Mouse (Mus musculus) stomach, postnatal 0 days (tissue): Measurements from ENCODE around the gene Sptlc3. TPM values are rescaled to one million over a fixed set of nuclear protein-coding genes. Genes with fewer than 3 reads are reported as not detected.

Experiments
- ATAC-seq: fragments of 200-750 bp; cut with Nextera tagmentation; 2 replicates; pipeline ENCODE4 v1.8.0; 2017; ENCODE audit not compliant: low FRiP score, low TSS enrichment
- DNase-seq: peaks from one replicate; pipeline ENCODE4 v3.0.0-alpha.2; 2016; ENCODE audit warnings: low spot score
- H3K27ac ChIP-seq: fragments of 300-500 bp; sonication (generic); replicated peaks from 2 replicates; pipeline ENCODE4 v1.5.1; 2014; ENCODE audit warnings: mild to moderate bottlenecking, control low read depth
- H3K27me3 ChIP-seq: fragments of 300-500 bp; sonication (generic); 2 replicates; pipeline ENCODE4 v1.6.1; 2014; ENCODE audit warnings: low read length; ENCODE audit not compliant: control insufficient read depth, insufficient read depth
- H3K36me3 ChIP-seq: fragments of 300-500 bp; sonication (generic); 2 replicates; pipeline ENCODE4 v1.6.1; 2014; ENCODE audit warnings: low read length, mixed read lengths; ENCODE audit not compliant: control insufficient read depth, insufficient read depth
- H3K4me1 ChIP-seq: fragments of 300-500 bp; sonication (generic); replicated peaks from 2 replicates; pipeline ENCODE4 v1.6.1; 2014; ENCODE audit warnings: antibody characterized with exemption; ENCODE audit not compliant: control insufficient read depth, insufficient read depth
- H3K4me2 ChIP-seq: fragments of 300-500 bp; sonication (generic); replicated peaks from 2 replicates; pipeline ENCODE4 v1.6.1; 2014; ENCODE audit warnings: low read depth, mild to moderate bottlenecking, control low read depth, moderate library complexity
- H3K4me3 ChIP-seq: fragments of 300-500 bp; sonication (generic); 2 replicates; pipeline ENCODE4 v1.5.1; 2014; ENCODE audit warnings: low read depth, low read length, control low read depth
- H3K9ac ChIP-seq: fragments of 300-500 bp; sonication (generic); 2 replicates; pipeline ENCODE4 v1.6.1; 2014; ENCODE audit warnings: mild to moderate bottlenecking, low read length, control low read depth, mixed read lengths
- H3K9me3 ChIP-seq: fragments of 300-500 bp; sonication (generic); 2 replicates; pipeline ENCODE4 v1.6.1; 2016; ENCODE audit warnings: low read length; ENCODE audit not compliant: control insufficient read depth
- CTCF ChIP-seq: IDR thresholded peaks from 2 replicates; pipeline ENCODE4 v1.5.1; 2016; ENCODE audit warnings: antibody characterized with exemption, low read depth, mild to moderate bottlenecking, moderate library complexity
- EP300 ChIP-seq: optimal IDR thresholded peaks from 2 replicates; pipeline ENCODE3; 2016; ENCODE audit warnings: antibody characterized with exemption
- WGBS: fragments of 180-500 bp; shearing (Covaris S2); extraction: QIAGEN DNeasy Blood & Tissue Kit; methylation state at CpG from one replicate; pipeline ENCODE4 v1.1.7; 2014; 5-methylcytosine and 5-hydroxymethylcytosine counted together
- polyA plus RNA-seq: library from polyadenylated mRNA; unstranded; fragments of >200 nt; fragmentation: Nextera tagmentation; extraction: Ambion mirVana; gene quantifications from 2 replicates; pipeline ENCODE4 v1.2.1, GENCODE M21; 2015

The Sptlc3 gene
- polyA plus RNA-seq, 1 experiment from 2014 or later: 15.9 TPM

- Histone ChIP-seq H3K4me1 (no peaks in the 10 kb centered on the region), H3K9me3 (no peaks in the 10 kb centered on the region), H3K4me3 (no peak overlapping the region), H3K4me2 (no peak overlapping the region), H3K27me3 (no peaks in the 10 kb centered on the region), H3K9ac (no peak overlapping the region), H3K36me3 (no peaks in the 10 kb centered on the region), H3K27ac (no peak overlapping the region)
- ATAC-seq (no peak), DNase-seq (no peak)
- TF ChIP-seq CTCF (peak; percentile 63), EP300 (no peak)
- WGBS: 36% methylated on average over 6 of the region's 6 CpGs
These were observed 89.1 kb downstream of the Sptlc3 start for GRCm38 (mm10) chr2:139582766-139583165.

DNA sequence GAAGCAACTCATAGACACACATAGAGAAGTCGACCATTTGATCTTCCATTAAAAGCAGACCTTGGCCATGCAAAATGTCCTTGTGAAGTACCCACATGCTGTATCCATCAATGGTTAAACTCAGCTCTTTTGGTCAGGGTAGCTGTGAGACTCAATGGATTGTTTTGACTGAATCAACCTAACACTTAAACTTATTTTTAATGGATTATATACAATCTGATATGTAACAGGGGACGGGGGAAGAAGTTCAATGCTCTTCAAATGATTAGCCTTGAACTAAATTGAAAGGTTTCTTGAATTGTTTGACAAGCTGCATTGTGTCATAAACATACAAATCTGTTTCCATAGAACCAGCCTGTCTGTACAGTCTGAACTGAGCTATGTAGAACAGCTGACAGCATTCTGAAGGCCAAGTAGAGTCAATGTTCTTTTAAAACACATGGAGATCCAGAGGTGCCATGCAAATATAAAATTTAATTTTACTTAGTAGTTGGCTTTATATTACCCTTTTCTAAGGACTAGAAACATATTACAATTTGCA is 94.0 kb downstream of the Sptlc3 start:
- 73% methylated on average over 2 of the region's 2 CpGs for WGBS
- no peak overlapping the region for H3K27ac ChIP-seq
- H3K27me3 ChIP-seq: no peaks in the 10 kb centered on the region
- TF ChIP-seq CTCF: no peak
- TF ChIP-seq EP300: no peak
- H3K36me3 ChIP-seq: no peaks in the 10 kb centered on the region
- no peak for DNase-seq
- H3K9me3 ChIP-seq: no peaks in the 10 kb centered on the region
- no peak for ATAC-seq
- H3K9ac ChIP-seq: no peak overlapping the region
- H3K4me2 ChIP-seq: no peak overlapping the region
- H3K4me3 ChIP-seq: no peak overlapping the region
- H3K4me1 ChIP-seq: no peaks in the 10 kb centered on the region

DNA sequence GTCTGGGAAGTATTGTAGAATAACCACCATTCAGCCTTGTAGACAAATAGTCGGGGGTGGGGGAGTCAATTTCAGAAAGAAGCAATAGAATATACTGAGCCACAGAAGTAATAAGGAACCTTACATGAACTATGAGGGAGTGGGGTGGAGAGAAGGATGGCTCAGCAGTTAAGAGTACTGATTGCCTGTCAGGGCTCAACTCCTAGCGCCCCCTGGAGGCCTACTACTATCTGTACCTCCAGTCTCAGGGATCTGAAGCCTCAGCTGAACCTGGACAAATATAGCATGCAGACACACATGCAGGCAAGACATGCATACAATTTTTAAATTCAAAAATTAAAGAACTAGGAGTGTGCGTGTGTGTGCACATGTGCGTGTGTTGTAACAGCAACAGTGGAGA is 96.2 kb downstream of the Sptlc3 start:
- Histone ChIP-seq H3K4me2 (no peak overlapping the region), H3K27me3 (no peaks in the 10 kb centered on the region), H3K9ac (no peak overlapping the region), H3K4me3 (no peak overlapping the region), H3K27ac (no peak overlapping the region), H3K36me3 (no peaks in the 10 kb centered on the region), H3K9me3 (no peaks in the 10 kb centered on the region), H3K4me1 (no peaks in the 10 kb centered on the region)
- WGBS: 50% methylated on average over 4 of the region's 4 CpGs
- ATAC-seq: no peak
- TF ChIP-seq EP300 (no peak), CTCF (peak; percentile 73)
- peak; percentile 64 for DNase-seq

GRCm38 (mm10) chr2:139590888-139591698 is 97.4 kb downstream of the Sptlc3 start:
- Histone ChIP-seq H3K27ac (no peak overlapping the region), H3K4me3 (no peak overlapping the region), H3K36me3 (no peaks in the 10 kb centered on the region), H3K4me1 (no peaks in the 10 kb centered on the region), H3K9me3 (no peaks in the 10 kb centered on the region), H3K4me2 (no peak overlapping the region), H3K9ac (no peak overlapping the region), H3K27me3 (no peaks in the 10 kb centered on the region)
- WGBS: 37% methylated on average over 10 of the region's 10 CpGs
- peak; percentile 70; the same call in 1 of the 2 replicates for ATAC-seq
- peak; percentile 88 for TF ChIP-seq CTCF
- no peak for TF ChIP-seq EP300
- no peak for DNase-seq

DNA sequence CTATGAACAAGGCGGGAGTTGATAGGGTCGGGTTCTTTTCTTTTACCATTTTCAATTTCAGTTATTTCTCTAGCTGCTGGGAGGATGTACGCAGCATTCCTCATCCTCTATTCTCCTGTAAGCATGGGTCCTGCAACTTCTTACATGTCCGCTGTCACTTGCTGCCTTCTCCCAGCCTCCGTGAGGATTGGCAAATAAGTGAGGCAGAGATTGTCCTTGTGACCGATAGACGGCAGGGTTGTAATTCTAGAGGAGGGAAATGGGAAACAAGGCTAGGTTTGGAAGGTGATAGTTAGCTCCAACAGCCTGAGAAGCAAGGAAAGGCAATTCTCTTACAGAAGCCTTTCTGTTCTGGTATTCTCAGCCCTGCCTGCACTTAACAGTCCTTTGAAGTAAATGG is 98.4 kb downstream of the Sptlc3 start:
- H3K4me2 ChIP-seq: no peak overlapping the region
- TF ChIP-seq CTCF (peak; percentile 28), EP300 (no peak)
- no peaks in the 10 kb centered on the region for H3K4me1 ChIP-seq
- no peak for DNase-seq
- no peaks in the 10 kb centered on the region for H3K27me3 ChIP-seq
- ATAC-seq: no peak
- WGBS: 63% methylated on average over 7 of the region's 7 CpGs
- H3K9ac ChIP-seq: no peak overlapping the region
- H3K27ac ChIP-seq: no peak overlapping the region
- H3K9me3 ChIP-seq: no peaks in the 10 kb centered on the region
- no peak overlapping the region for H3K4me3 ChIP-seq
- H3K36me3 ChIP-seq: no peaks in the 10 kb centered on the region

DNA sequence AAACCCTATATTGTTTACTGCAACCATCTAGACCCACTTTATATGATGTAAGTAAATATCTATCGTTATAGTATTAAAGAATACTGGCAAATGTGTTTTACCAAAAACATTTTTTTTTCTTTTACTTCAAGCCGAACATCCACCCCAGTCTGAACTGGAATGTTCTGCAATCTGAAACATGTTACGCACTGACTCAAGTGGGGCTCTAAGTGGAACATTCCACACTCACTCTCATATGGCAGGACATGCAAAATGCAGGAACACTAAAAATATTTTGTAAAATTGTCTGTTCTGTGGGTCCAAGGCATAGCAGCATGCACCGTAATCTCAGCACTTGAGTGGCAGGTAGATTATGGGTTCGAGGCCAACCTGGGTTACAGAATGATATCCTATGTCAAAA is 103.5 kb downstream of the Sptlc3 start:
- TF ChIP-seq CTCF (no peak), EP300 (no peak)
- H3K36me3 ChIP-seq: no peaks in the 10 kb centered on the region
- 89% methylated on average over 5 of the region's 5 CpGs for WGBS

More for the DNA sequence above, 103.5 kb downstream of the Sptlc3 start:
- DNase-seq: no peak
- Histone ChIP-seq H3K27ac (no peak overlapping the region), H3K27me3 (no peaks in the 10 kb centered on the region), H3K9me3 (no peaks in the 10 kb centered on the region), H3K4me2 (no peak overlapping the region), H3K4me1 (no peaks in the 10 kb centered on the region), H3K4me3 (no peak overlapping the region), H3K9ac (no peak overlapping the region)
- ATAC-seq: no peak
